Mouse (Mus musculus) kidney, adult 18-20 months (tissue): ENCODE measurements at regions not wholly inside any gene's neighbourhood (a gene's known extent, or its start where the extent isn't known, plus 50 kb on each side); places are given as distances from the start of the nearest gene placed in this dataset.
"Not testable (repeated sequence)": the region's sequence is repeated elsewhere in the genome, so short reads cannot be mapped to it uniquely, and the experiment has no call there.

ENCODE experiments used
- DNase-seq: peaks from one replicate; pipeline ENCODE4 v3.0.0; 2021

GRCm38 (mm10) chr4:55663856-55664255, 131.6 kb upstream of the Klf4 start:
- DNase-seq: no peak

- DNase-seq: no peak
Measured at GRCm38 (mm10) chr4:55662041-55662440, 129.8 kb upstream of the Klf4 start.

GRCm38 (mm10) chr4:55658904-55659303, 126.6 kb upstream of the Klf4 start:
- DNase-seq: no peak

- no peak for DNase-seq
Measured at GRCm38 (mm10) chr4:55655329-55655728, 123.1 kb upstream of the Klf4 start.

- DNase-seq: no peak
Measured at GRCm38 (mm10) chr4:55652628-55653027, 120.4 kb upstream of the Klf4 start.

GRCm38 (mm10) chr4:55651811-55652410, 119.6 kb upstream of the Klf4 start:
- peak; percentile 16 for DNase-seq

DNA sequence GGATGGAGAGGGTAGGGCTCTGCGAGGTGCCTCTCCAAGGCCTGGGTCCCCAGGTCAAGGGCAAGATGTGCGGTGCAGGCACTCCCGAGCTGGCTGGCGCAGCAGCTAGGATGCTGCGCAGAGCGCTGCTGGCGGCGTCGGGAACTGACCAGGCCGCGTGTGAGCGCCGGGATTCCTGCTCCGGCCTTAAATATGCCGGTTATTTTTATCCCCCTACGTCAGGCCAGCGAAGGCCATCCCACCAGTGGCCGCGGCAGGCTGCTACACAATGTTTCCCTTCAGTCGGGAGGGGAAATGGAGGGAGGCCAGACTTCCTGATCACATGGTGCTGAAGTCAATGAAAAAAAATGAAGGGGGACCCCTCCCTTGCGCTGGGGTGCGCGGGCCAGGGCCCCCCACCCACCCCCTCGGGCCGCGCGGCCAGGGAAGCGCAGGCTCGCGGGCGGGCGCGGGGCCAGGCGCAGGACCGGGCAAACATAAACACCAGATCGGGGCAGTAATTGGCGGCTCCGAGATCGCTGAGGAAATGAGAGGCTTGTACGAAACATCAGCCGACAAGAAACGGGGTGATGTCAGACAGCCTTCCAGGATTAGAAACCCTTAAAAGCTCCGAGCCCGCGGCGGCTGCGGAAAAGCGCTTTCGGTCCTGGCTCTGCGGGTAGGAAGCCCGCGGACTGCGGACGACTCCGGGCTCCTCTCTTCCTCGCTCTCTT, 118.9 kb upstream of the Klf4 start:
- peak; percentile 81 for DNase-seq

DNA sequence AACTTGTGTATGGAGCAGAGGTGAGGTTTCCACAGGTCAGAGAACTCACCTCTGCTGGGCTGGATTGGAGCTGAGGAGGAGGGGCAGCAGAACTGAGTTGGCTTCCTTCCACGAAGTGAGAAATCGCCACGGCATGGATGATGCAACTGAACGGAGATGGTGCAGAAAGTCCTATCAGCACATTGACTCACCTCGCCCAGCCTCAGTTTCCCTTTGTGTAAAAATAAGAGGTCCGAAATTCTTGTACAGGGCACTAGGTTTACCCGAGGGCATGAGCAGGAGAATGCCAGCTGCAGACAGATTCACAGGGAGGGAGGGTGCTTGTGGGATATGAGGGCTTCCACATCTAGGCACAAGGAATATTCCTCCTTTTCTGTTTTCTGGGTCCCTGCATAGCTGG, 117.9 kb upstream of the Klf4 start:
- DNase-seq: no peak

GRCm38 (mm10) chr4:55648376-55648775, 116.1 kb upstream of the Klf4 start:
- no peak for DNase-seq

GRCm38 (mm10) chr4:55645432-55645831, 113.2 kb upstream of the Klf4 start:
- no peak for DNase-seq

DNA sequence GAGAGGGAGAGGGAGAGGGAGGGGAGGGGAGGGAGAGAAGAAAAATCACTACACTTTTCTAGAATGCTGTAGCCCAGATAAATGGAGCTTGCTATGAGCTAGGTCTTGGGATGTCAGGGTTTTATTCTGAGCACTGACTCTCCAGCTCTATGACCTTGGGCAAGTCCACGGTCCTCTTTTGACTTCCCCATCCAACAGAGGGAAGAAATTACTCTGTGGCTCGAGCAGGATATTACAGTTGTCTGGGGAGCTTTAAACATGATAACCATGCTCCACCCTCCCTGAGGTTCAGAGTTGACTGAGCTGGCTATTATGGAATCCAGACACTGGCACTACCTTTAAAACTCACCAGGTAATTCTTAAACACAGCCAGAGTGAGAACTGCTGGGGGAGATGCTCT, 112.6 kb upstream of the Klf4 start:
- DNase-seq: no peak

- DNase-seq: no peak
Measured at GRCm38 (mm10) chr4:55634946-55635511, 102.8 kb upstream of the Klf4 start.

- DNase-seq: no peak
Measured at GRCm38 (mm10) chr4:55631157-55631556, 98.9 kb upstream of the Klf4 start.

- not testable (repeated sequence) for DNase-seq
Measured at GRCm38 (mm10) chr4:55630215-55630614, 97.9 kb upstream of the Klf4 start.

GRCm38 (mm10) chr4:55624779-55625178, 92.5 kb upstream of the Klf4 start:
- DNase-seq: no peak

DNA sequence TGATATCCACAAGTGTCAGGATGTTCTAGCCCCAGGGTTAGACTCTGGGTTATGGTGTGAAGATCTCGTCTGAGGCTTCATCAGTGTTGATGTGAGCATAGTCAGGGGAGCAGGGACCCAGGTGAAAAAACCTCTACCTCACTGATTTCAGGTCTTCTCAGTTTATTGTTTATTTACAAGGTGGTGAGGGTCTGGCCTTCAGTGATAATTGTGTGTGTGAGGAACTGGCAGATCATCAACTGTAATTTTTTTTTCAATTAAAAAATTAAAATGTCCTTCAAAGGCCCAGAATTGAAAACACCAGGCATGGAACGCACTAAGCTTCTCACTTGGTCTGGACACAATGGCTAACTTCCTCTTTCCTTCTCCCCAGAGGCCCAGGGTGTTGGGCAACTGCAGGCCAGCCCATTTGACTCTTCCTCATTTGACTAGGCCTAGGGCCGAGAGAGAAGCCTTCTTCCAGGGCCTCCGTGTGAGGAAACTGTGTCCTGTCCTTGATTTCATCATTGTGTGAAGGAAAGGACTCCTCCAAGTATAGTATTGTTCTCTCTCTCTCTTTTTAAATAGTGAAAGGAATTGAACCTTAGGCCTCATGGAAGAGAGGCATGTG, 91.0 kb upstream of the Klf4 start:
- no peak for DNase-seq

DNA sequence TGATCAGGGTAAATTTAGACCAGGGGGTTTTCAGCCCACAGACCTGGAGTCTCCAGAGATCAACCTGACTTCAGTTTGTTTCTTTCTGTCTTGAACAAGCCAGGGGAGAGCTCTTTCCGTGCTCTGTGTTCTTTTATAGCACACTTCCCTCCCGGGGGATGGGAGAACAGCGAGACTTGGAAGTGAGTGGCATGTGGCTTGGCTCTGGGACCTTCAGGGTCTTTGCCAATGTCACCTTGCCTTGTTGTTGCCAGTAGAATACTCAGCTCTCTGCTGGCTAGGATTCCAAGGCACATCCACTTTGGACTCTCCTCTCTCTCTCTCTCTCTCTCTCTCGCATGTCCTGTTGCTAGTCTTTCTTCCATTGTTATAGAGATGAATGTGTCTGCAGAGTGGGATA, 90.4 kb upstream of the Klf4 start:
- no peak for DNase-seq

DNA sequence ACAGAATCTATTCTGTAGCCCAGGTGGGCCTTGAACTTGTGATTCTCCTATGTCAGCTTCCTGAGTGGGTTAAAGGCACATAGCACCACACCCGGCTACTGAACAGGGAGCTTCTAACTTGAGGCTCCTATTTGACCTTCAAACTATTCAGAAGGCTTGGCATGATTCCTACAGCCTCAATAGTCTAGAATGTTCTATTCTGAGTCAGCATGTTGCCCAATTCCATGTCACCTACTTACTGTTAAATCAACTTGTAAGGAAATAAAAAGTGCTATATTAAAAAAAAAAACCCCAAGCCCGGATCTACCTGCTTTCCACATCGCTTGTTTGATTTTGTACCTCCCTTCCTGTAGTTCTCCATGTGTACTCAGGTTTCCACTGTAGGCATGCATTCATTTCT, 87.6 kb upstream of the Klf4 start:
- no peak for DNase-seq

GRCm38 (mm10) chr4:55615808-55616207, 83.5 kb upstream of the Klf4 start:
- DNase-seq: no peak

DNA sequence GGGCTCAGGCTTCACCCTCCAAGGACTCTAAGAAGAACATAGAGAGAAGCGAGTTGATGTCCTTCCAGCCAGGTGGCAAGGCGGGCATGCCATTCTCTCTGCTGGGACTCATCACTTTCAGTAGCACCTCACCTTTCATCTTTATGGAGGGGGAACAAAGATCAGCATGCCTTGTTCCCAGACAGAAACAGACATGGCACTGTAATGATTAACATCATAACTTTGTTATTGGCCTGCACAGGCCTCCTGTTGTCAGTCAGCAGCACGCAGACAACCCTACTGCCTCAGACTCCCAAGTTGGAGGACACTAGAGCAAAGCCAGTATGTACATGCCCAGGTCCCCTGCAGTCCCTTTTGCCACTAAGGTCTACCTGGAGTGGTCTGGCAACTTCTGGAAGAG, 81.3 kb upstream of the Klf4 start:
- no peak for DNase-seq

- DNase-seq: no peak
Measured at GRCm38 (mm10) chr4:55610998-55611397, 78.7 kb upstream of the Klf4 start.

- no peak for DNase-seq
Measured at GRCm38 (mm10) chr4:55609214-55609613, 76.9 kb upstream of the Klf4 start.

- no peak for DNase-seq
Measured at GRCm38 (mm10) chr4:55605541-55605940, 73.3 kb upstream of the Klf4 start.

- peak; percentile 69 for DNase-seq
Measured at GRCm38 (mm10) chr4:55604915-55605314, 72.6 kb upstream of the Klf4 start.
